ENCODE assay signal across 38 mouse cellular contexts in genomic region chr9:51013644-51014043, GRCm38 (mm10). TPM values are rescaled to one million over a fixed set of nuclear protein-coding genes. Genes with fewer than 3 reads are reported as not detected.
"Had no signal": no experiment of that assay in that cellular context is flagged by ENCODE, and none has a peak within 500 bp of the region (broad histone marks: within the 10 kb centered on the region; RNA-seq: fewer than 3 reads in every experiment).

No protein-coding gene starts in this region.

- H3K27ac ChIP-seq: embryonic facial prominence, embryonic 10.5 days; embryonic facial prominence, embryonic 12.5 days; embryonic facial prominence, embryonic 13.5 days; embryonic facial prominence, embryonic 15.5 days; forebrain, embryonic 10.5 days; forebrain, embryonic 12.5 days; forebrain, embryonic 13.5 days; forebrain, embryonic 15.5 days; gastrocnemius, adult 2 months; heart, adult 2 months had no signal

- H3K36me3 ChIP-seq: embryonic facial prominence, embryonic 10.5 days; embryonic facial prominence, embryonic 12.5 days; embryonic facial prominence, embryonic 13.5 days; embryonic facial prominence, embryonic 15.5 days; forebrain, embryonic 10.5 days; forebrain, embryonic 12.5 days; forebrain, embryonic 15.5 days had no signal

- H3K9ac ChIP-seq: embryonic facial prominence, embryonic 12.5 days; embryonic facial prominence, embryonic 13.5 days; embryonic facial prominence, embryonic 15.5 days; forebrain, embryonic 12.5 days; forebrain, embryonic 13.5 days; forebrain, embryonic 15.5 days; forebrain, postnatal 0 days had no signal

- DNase-seq: cerebellum, adult 9-10 months; cerebellum, adult 9-11 months; cerebellum, postnatal 10 days; cerebellum, postnatal 14 days; cerebellum, postnatal 25 days; cerebellum, postnatal 36 days; embryo, embryonic 11 days; forebrain, postnatal 0 days; gastrocnemius, adult 2 months; gastrocnemius, postnatal 10 days; gastrocnemius, postnatal 14 days; gastrocnemius, postnatal 25 days; gastrocnemius, postnatal 36 days; heart, adult 11 months; heart, adult 18-20 months; heart, adult 2 months had no signal

- H3K4me3 ChIP-seq: embryonic facial prominence, embryonic 10.5 days; embryonic facial prominence, embryonic 12.5 days; embryonic facial prominence, embryonic 13.5 days; embryonic facial prominence, embryonic 15.5 days; erythroblast, embryonic 14.5 days; forebrain, embryonic 10.5 days; forebrain, embryonic 12.5 days; forebrain, embryonic 13.5 days; forebrain, embryonic 15.5 days; gastrocnemius, adult 2 months; heart, adult 2 months had no signal

- H3K27me3 ChIP-seq: embryonic facial prominence, embryonic 12.5 days; embryonic facial prominence, embryonic 13.5 days; embryonic facial prominence, embryonic 15.5 days; forebrain, embryonic 15.5 days had no signal

- H3K9me3 ChIP-seq: embryonic facial prominence, embryonic 10.5 days; embryonic facial prominence, embryonic 12.5 days; embryonic facial prominence, embryonic 13.5 days; embryonic facial prominence, embryonic 15.5 days; forebrain, embryonic 10.5 days; forebrain, embryonic 12.5 days; forebrain, embryonic 13.5 days; forebrain, embryonic 15.5 days had no signal

- H3K4me1 ChIP-seq: embryonic facial prominence, embryonic 10.5 days; embryonic facial prominence, embryonic 12.5 days had no signal

RNA-seq across cellular contexts. Expression of gene Btg4, which starts 47.1 kb away (rescaled TPM):
- total RNA-seq: common myeloid progenitor, adult 5-6 weeks; forebrain, postnatal 0 days; gastrocnemius, adult 18-20 months; gastrocnemius, adult 2 months; gastrocnemius, adult 8-10 months; gastrocnemius, postnatal 10 days; gastrocnemius, postnatal 14 days; gastrocnemius, postnatal 25 days; gastrocnemius, postnatal 36 days; gastrocnemius, postnatal 4 days; granulocyte monocyte progenitor cell, adult 5-6 weeks; heart, adult 18-20 months; heart, adult 2 months; heart, adult 8-10 months had no signal
- polyA plus RNA-seq: cortical plate, adult 2 months; embryonic facial prominence, embryonic 10.5 days; embryonic facial prominence, embryonic 11.5 days; embryonic facial prominence, embryonic 12.5 days; embryonic facial prominence, embryonic 13.5 days; erythroblast, embryonic 14.5 days; forebrain, embryonic 10.5 days; forebrain, embryonic 11.5 days; forebrain, embryonic 12.5 days; forebrain, embryonic 13.5 days; forebrain, embryonic 14.5 days; forebrain, embryonic 15.5 days; forebrain, embryonic 16.5 days; forebrain, postnatal 0 days; frontal cortex, adult 2 months; gonadal fat pad, adult 2 months; heart, adult 2 months had no signal
